Mouse (Mus musculus): ENCODE results near the gene Krtap5-3.
"Not testable (repeated sequence)": the region's sequence is repeated elsewhere in the genome, so short reads cannot be mapped to it uniquely, and the experiment has no call there.

The Krtap5-3 gene

GRCm38 (mm10) chr7:142201064-142201463 lies at the start of gene Krtap5-3:
Krtap5-3 (plus strand) TSS chr7:142201364.
- in situ Hi-C loops (cut with MboI, MseI): loop anchor here (10.0 kb wide), 1 partner anchor 984 kb away; no protein-coding TSS in a partner anchor

- in situ Hi-C loops (cut with MboI, MseI): no loop called here
Measured at GRCm38 (mm10) chr7:142152191-142152590, 49.0 kb upstream of the Krtap5-3 start.

DNA sequence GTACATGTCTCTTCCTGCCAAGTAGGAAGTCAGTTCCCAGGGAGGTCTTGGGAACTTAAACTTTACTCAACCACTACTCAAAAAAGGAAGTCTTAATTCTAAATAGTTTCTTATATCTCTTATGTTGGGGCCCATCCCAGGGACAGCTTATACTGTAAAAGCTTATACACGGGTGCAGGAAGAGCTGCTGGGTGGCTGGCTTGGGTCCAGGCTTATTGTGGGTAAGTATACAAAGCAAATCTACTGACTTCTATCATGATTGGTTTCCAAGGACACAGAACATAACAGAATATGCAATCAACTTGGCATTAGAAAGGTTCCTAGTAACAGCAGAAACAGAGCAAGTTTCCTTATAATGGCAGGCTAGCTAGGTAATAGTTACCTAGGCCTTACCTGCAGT lies 45.9 kb upstream of the Krtap5-3 start:
- in situ Hi-C loops (cut with MboI, MseI): no loop called here

- in situ Hi-C loops (cut with MboI, MseI): not testable (repeated sequence)
Measured at GRCm38 (mm10) chr7:142157013-142157412, 44.2 kb upstream of the Krtap5-3 start, which contains the start of gene Gm29735. Gm29735 (minus strand) TSS chr7:142157113.

- in situ Hi-C loops (cut with MboI, MseI): no loop called here
Measured at GRCm38 (mm10) chr7:142159366-142159765, 41.8 kb upstream of the Krtap5-3 start.

DNA sequence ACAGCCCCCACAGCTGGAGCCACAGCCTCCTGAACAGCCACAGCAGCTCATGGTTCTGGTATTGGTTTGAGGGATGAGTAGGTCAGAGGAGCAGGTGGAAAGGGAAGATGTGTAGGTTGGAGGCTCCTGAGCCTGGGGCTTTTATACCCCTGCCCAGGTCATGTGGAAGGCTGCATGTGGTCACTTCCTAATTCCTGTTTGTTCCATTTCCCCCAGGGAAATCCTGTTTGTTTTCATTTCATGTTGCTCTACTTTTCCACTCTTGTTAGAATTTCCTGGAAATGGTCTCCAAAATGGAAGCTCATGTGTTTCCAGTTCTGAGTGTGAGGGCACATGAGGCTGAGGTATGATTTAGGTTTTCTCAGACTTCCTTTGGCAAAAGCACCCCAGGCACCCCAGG lies 35.5 kb upstream of the Krtap5-3 start, which contains the start of gene Gm4553:
Gm4553 (minus strand) TSS at position 101 of the 400 bp plus-strand sequence.
- in situ Hi-C loops (cut with MboI, MseI): loop anchor here (10.0 kb wide), 1 partner anchor 421 kb away; no protein-coding TSS in a partner anchor

GRCm38 (mm10) chr7:142169836-142170235 lies 31.3 kb upstream of the Krtap5-3 start:
- in situ Hi-C loops (cut with MboI, MseI): loop anchor here (10.0 kb wide), 1 partner anchor 425 kb away; no protein-coding TSS in a partner anchor

DNA sequence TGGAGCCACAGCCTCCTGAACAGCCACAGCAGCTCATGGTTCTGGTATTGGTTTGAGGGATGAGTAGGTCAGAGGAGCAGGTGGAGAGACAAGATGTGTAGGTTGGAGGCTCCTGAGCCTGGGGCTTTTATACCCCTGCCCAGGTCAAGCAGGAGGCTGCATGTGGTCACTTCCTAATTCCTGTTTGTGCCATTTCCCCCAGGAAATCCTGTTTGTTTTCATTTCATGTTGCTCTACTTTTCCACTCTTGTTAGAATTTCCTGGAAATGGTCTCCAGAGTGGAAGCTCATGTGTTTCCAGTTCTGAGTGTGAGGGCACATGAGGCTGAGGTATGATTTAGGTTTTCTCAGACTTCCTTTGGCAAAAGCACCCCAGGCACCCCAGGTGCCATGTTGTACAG lies 25.3 kb upstream of the Krtap5-3 start, which contains the start of gene Krtap5-2:
Krtap5-2 (minus strand) TSS at position 101 of the 400 bp plus-strand sequence.
- in situ Hi-C loops (cut with MboI, MseI): not testable (repeated sequence)

DNA sequence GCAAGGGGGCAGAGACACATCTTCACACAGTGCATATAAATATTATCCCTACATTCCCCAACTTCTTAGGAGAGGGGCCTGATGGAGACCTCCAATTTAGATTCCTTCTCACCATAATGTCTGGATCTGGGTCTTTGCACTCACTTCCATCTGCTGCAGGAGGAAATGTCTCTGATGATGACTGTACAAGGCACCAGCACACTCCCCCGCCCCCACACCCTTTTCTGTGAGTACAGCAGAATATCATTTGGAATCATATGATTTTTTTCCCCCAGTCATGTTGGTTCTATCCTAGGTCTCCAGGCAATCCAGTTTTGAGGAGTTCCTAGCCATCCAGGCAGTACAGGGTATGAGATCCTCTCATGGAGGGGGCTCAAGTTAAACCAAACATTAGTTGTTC lies 22.5 kb upstream of the Krtap5-3 start:
- in situ Hi-C loops (cut with MboI, MseI): no loop called here

- in situ Hi-C loops (cut with MboI, MseI): no loop called here
Measured at GRCm38 (mm10) chr7:142181021-142181420, 20.1 kb upstream of the Krtap5-3 start.

GRCm38 (mm10) chr7:142188156-142188555 lies 13.0 kb upstream of the Krtap5-3 start:
- in situ Hi-C loops (cut with MboI, MseI): no loop called here

DNA sequence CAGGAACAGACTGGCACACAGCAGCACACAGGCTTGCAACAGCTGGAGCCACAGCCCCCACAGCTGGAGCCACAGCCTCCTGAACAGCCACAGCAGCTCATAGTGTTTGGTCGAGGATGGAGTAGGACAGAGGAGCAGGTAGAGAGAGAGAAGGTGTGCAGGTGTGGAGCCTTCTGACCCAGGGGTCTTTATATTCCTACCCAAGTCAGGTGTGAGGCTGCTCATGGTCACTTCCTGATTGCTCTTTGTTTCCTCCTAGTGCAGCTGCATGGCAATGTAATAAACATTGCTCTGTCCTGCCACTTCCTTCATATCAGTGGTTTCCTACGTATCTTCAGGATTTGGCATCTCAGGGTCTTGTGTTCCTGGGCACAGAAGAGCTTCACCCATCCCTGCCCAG lies 10.9 kb upstream of the Krtap5-3 start, which contains the start of gene Gm10153:
Gm10153 (minus strand) TSS at position 101 of the 400 bp plus-strand sequence.
- in situ Hi-C loops (cut with MboI, MseI): no loop called here

GRCm38 (mm10) chr7:142198748-142199147 lies 2.4 kb upstream of the Krtap5-3 start:
- in situ Hi-C loops (cut with MboI, MseI): no loop called here

DNA sequence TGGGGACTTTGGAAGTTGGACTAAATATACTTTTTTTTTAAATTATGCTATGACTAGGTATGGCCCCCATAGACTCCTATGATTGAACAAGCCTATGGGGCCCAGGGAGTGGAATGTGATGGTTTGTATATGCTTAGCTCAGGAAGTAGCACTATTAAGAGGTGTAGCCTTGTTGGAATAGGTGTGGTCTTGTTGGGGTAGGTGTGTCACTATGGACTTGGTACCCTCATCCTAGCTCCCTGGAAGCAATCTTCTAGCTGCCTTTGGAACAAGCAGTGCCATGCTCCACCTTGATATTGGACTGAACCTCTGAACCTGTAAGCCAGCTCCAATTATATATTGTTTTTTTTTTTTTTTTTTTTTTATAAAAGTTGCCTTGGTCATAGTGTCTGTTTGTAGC lies 4.3 kb downstream of the Krtap5-3 start:
- in situ Hi-C loops (cut with MboI, MseI): loop anchor here (10.0 kb wide), 1 partner anchor 979 kb away; no protein-coding TSS in a partner anchor

DNA sequence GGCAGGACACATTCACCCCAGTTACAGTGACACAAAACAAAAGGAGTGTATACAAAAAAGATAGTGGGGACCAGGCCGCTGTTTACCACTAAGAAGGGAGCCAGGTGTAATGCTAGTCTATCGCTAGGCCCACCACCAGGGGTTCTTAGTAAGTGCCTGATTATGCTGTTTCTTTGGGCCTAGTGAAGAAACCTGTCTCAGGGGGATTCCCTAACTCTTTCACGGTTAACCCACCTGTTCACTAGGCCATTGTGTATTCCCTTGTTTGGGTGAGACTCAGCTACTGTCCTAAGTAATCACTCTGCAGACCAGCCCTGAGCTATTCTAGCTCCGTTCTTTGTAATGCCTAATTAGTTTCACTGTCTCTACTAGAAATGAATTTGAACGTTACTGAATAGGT lies 5.7 kb downstream of the Krtap5-3 start:
- in situ Hi-C loops (cut with MboI, MseI): loop anchor here (10.0 kb wide), 1 partner anchor 978 kb away; no protein-coding TSS in a partner anchor

DNA sequence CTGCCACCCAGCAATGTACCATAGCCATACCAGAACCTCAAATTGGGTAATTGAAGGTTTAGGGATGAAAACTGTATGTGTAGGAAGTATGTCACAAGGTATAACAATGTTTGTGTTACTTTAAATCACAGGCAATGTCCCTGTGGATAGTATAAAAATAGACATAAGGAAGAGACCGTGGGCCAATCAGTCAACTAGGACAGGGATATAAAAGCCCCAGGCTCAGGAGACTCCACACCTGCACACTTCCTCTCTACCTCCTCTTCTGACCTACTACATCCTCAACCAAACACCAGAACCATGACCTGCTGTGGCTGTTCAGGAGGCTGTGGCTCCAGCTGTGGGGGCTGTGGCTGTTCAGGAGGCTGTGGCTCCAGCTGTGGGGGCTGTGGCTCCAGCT lies 10.4 kb downstream of the Krtap5-3 start, which contains the start of gene Gm7579:
Gm7579 (plus strand) TSS at position 301 of the 400 bp plus-strand sequence.
- in situ Hi-C loops (cut with MboI, MseI): no loop called here

DNA sequence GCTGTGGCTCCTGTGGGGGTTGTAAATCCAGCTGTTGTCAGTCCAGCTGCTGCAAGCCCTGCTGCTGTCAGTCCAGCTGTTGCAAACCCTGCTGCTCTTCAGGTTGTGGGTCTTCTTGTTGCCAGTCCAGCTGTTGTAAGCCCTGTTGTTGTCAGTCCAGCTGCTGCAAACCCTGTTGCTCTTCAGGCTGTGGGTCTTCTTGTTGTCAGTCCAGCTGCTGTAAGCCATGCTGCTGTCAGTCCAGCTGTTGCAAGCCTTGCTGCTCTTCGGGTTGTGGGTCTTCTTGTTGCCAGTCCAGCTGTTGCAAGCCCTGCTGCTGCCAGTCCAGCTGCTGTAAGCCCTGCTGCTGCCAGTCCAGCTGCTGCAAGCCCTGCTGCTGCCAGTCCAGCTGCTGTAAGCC lies 11.0 kb downstream of the Krtap5-3 start:
- in situ Hi-C loops (cut with MboI, MseI): not testable (repeated sequence)

- in situ Hi-C loops (cut with MboI, MseI): no loop called here
Measured at GRCm38 (mm10) chr7:142224518-142224917, 23.4 kb downstream of the Krtap5-3 start.

DNA sequence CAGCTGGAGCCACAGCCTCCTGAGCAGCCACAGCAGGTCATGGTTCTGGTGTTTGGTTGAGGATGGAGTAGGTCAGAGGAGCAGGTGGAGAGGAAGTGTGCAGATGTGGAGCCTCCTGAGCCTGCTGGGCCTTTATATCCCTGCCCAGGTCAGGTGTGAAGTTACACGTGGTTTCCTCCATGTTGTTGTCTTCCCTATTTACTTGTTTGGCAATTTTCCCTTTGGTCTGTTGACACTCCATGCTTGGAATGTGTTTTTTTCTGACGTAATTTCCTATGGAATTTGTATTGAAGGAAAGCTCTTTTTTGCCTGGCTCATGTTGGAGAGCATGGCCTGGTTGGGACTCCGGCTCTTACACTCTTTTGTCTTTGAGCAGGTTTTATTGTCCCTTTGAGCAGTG lies 28.7 kb downstream of the Krtap5-3 start, which contains the start of gene Krtap5-5:
Krtap5-5 (minus strand) TSS at position 101 of the 400 bp plus-strand sequence.
- in situ Hi-C loops (cut with MboI, MseI): not testable (repeated sequence)

GRCm38 (mm10) chr7:142231540-142231939 lies 30.4 kb downstream of the Krtap5-3 start:
- in situ Hi-C loops (cut with MboI, MseI): no loop called here

- in situ Hi-C loops (cut with MboI, MseI): no loop called here
Measured at GRCm38 (mm10) chr7:142240978-142241377, 39.8 kb downstream of the Krtap5-3 start, which contains the start of gene Gm40460. Gm40460 (minus strand) TSS chr7:142241078.

DNA sequence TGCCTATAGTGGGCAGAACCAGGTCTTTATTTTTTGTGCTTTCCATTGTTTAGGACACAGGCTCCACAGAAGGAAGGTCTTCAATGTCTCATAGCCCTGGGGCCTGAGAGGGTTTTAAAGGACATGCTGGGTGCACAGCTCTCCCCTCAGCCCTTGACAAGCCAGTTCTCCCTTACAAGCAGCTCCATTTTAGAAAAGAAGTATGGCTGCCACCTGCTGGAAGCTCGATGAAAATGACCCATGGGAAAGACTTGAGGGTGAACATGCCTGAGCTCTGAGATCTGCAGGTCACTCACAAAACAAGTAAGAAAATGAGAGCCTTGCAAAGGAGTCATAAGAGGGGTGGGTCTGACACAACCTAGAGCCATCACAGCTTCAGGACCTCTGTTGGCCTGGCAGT lies 48.7 kb downstream of the Krtap5-3 start:
- in situ Hi-C loops (cut with MboI, MseI): loop anchor here (5.0 kb wide), 1 partner anchor 103 kb away; no protein-coding TSS in a partner anchor

All from regulatory T cell (primary cell).